Mouse (Mus musculus) liver, embryonic 14.5 days (tissue): ENCODE data around the gene Flt3.

Source experiments
- CTCF ChIP-seq: IDR thresholded peaks from 2 replicates; pipeline ENCODE4 v1.5.1; 2016; ENCODE audit warnings: antibody characterized with exemption, low read depth, control low read depth
- EP300 ChIP-seq: IDR thresholded peaks from 2 replicates; pipeline ENCODE4 v1.6.1; 2016; ENCODE audit warnings: antibody characterized with exemption, low read depth

GRCm38 (mm10) chr5:147294121-147294520 is 106.2 kb downstream of the Flt3 start:
- TF ChIP-seq CTCF (peak; percentile 69), EP300 (no peak)
